Mouse (Mus musculus): ENCODE measurements at regions not wholly inside any gene's neighbourhood (a gene's known extent, or its start where the extent isn't known, plus 50 kb on each side); places are given as distances from the start of the nearest gene placed in this dataset.

GRCm38 (mm10) chr1:83859732-83860424, 451.9 kb upstream of the Sphkap start:
- H3K79me3 ChIP-seq (ENCODE audit: low read depth): no peaks in the 10 kb centered on the region
- TF ChIP-seq USF1 (IDR thresholded peaks at IDR 0.05; ENCODE audit: low read depth): no peak
- no peak for TF ChIP-seq MAX (IDR thresholded peaks at IDR 0.05)
- no peak for TF ChIP-seq CTCF (IDR thresholded peaks at IDR 0.05; ENCODE audit: control insufficient read depth, insufficient read depth, insufficient read length)
- TF ChIP-seq CEBPB (IDR thresholded peaks at IDR 0.05; ENCODE audit: low read depth): no peak
- no peak for TF ChIP-seq MYOG (IDR thresholded peaks at IDR 0.05; ENCODE audit: control insufficient read depth, extremely low read depth, insufficient read length)
- TF ChIP-seq MYOD1 (IDR thresholded peaks at IDR 0.05; ENCODE audit: control insufficient read depth, insufficient read length, low read depth): no peak
- TF ChIP-seq FOSL1 (IDR thresholded peaks at IDR 0.05; ENCODE audit: insufficient read depth, low read length, poor library complexity, severe bottlenecking): no peak
- H3K36me3 ChIP-seq (ENCODE audit: control insufficient read depth, insufficient read depth): no peaks in the 10 kb centered on the region
- H3ac ChIP-seq (ENCODE audit: control insufficient read depth, insufficient read length, low read depth): no peak overlapping the region
- no peaks in the 10 kb centered on the region for H3K27me3 ChIP-seq (ENCODE audit: control insufficient read depth, insufficient read depth, insufficient read length)
- no peak overlapping the region for H3K4me3 ChIP-seq (ENCODE audit: insufficient read depth, poor library complexity, severe bottlenecking)
- H3K79me2 ChIP-seq (ENCODE audit: control insufficient read depth, insufficient read depth): no peaks in the 10 kb centered on the region

- TF ChIP-seq USF1 (IDR thresholded peaks at IDR 0.05; ENCODE audit: low read depth): no peak
- no peak for TF ChIP-seq CTCF (IDR thresholded peaks at IDR 0.05; ENCODE audit: control insufficient read depth, insufficient read depth, insufficient read length)
- TF ChIP-seq MYOG (IDR thresholded peaks at IDR 0.05; ENCODE audit: control insufficient read depth, extremely low read depth, insufficient read length): no peak
- no peak for TF ChIP-seq CEBPB (IDR thresholded peaks at IDR 0.05; ENCODE audit: low read depth)
- TF ChIP-seq MAX (IDR thresholded peaks at IDR 0.05): no peak
- TF ChIP-seq MYOD1 (IDR thresholded peaks at IDR 0.05; ENCODE audit: control insufficient read depth, insufficient read length, low read depth): no peak
- no peak for TF ChIP-seq FOSL1 (IDR thresholded peaks at IDR 0.05; ENCODE audit: insufficient read depth, low read length, poor library complexity, severe bottlenecking)
- Histone ChIP-seq H3K27me3 (ENCODE audit: control insufficient read depth, insufficient read depth, insufficient read length) (no peaks in the 10 kb centered on the region), H3K4me3 (ENCODE audit: insufficient read depth, poor library complexity, severe bottlenecking) (no peak overlapping the region), H3K79me2 (ENCODE audit: control insufficient read depth, insufficient read depth) (no peaks in the 10 kb centered on the region), H3ac (ENCODE audit: control insufficient read depth, insufficient read length, low read depth) (no peak overlapping the region), H3K36me3 (ENCODE audit: control insufficient read depth, insufficient read depth) (no peaks in the 10 kb centered on the region), H3K79me3 (ENCODE audit: low read depth) (no peaks in the 10 kb centered on the region)
These were observed 446.0 kb upstream of the Sphkap start for GRCm38 (mm10) chr1:83853996-83854395.

GRCm38 (mm10) chr1:83851081-83851480, 443.1 kb upstream of the Sphkap start:
- Histone ChIP-seq H3K36me3 (ENCODE audit: control insufficient read depth, insufficient read depth) (no peaks in the 10 kb centered on the region), H3K79me2 (ENCODE audit: control insufficient read depth, insufficient read depth) (no peaks in the 10 kb centered on the region), H3ac (ENCODE audit: control insufficient read depth, insufficient read length, low read depth) (no peak overlapping the region), H3K4me3 (ENCODE audit: insufficient read depth, poor library complexity, severe bottlenecking) (no peak overlapping the region), H3K27me3 (ENCODE audit: control insufficient read depth, insufficient read depth, insufficient read length) (no peaks in the 10 kb centered on the region), H3K79me3 (ENCODE audit: low read depth) (no peaks in the 10 kb centered on the region)
- no peak for TF ChIP-seq MAX (IDR thresholded peaks at IDR 0.05)
- TF ChIP-seq CTCF (IDR thresholded peaks at IDR 0.05; ENCODE audit: control insufficient read depth, insufficient read depth, insufficient read length): no peak
- no peak for TF ChIP-seq FOSL1 (IDR thresholded peaks at IDR 0.05; ENCODE audit: insufficient read depth, low read length, poor library complexity, severe bottlenecking)
- TF ChIP-seq USF1 (IDR thresholded peaks at IDR 0.05; ENCODE audit: low read depth): no peak
- TF ChIP-seq CEBPB (IDR thresholded peaks at IDR 0.05; ENCODE audit: low read depth): no peak
- TF ChIP-seq MYOD1 (IDR thresholded peaks at IDR 0.05; ENCODE audit: control insufficient read depth, insufficient read length, low read depth): no peak
- TF ChIP-seq MYOG (IDR thresholded peaks at IDR 0.05; ENCODE audit: control insufficient read depth, extremely low read depth, insufficient read length): no peak

- Histone ChIP-seq H3ac (ENCODE audit: control insufficient read depth, insufficient read length, low read depth) (no peak overlapping the region), H3K27me3 (ENCODE audit: control insufficient read depth, insufficient read depth, insufficient read length) (no peaks in the 10 kb centered on the region), H3K79me2 (ENCODE audit: control insufficient read depth, insufficient read depth) (no peaks in the 10 kb centered on the region), H3K4me3 (ENCODE audit: insufficient read depth, poor library complexity, severe bottlenecking) (no peak overlapping the region), H3K79me3 (ENCODE audit: low read depth) (no peaks in the 10 kb centered on the region), H3K36me3 (ENCODE audit: control insufficient read depth, insufficient read depth) (no peaks in the 10 kb centered on the region)
- TF ChIP-seq CTCF (IDR thresholded peaks at IDR 0.05; ENCODE audit: control insufficient read depth, insufficient read depth, insufficient read length): no peak
- TF ChIP-seq MYOG (IDR thresholded peaks at IDR 0.05; ENCODE audit: control insufficient read depth, extremely low read depth, insufficient read length): no peak
- TF ChIP-seq MAX (IDR thresholded peaks at IDR 0.05): no peak
- TF ChIP-seq USF1 (IDR thresholded peaks at IDR 0.05; ENCODE audit: low read depth): no peak
- no peak for TF ChIP-seq MYOD1 (IDR thresholded peaks at IDR 0.05; ENCODE audit: control insufficient read depth, insufficient read length, low read depth)
- TF ChIP-seq FOSL1 (IDR thresholded peaks at IDR 0.05; ENCODE audit: insufficient read depth, low read length, poor library complexity, severe bottlenecking): no peak
- no peak for TF ChIP-seq CEBPB (IDR thresholded peaks at IDR 0.05; ENCODE audit: low read depth)
These were observed 440.4 kb upstream of the Sphkap start for GRCm38 (mm10) chr1:83848414-83848813.

- Histone ChIP-seq H3K36me3 (ENCODE audit: control insufficient read depth, insufficient read depth) (no peaks in the 10 kb centered on the region), H3K4me3 (ENCODE audit: insufficient read depth, poor library complexity, severe bottlenecking) (no peak overlapping the region), H3K79me3 (ENCODE audit: low read depth) (no peaks in the 10 kb centered on the region), H3ac (ENCODE audit: control insufficient read depth, insufficient read length, low read depth) (no peak overlapping the region), H3K27me3 (ENCODE audit: control insufficient read depth, insufficient read depth, insufficient read length) (no peaks in the 10 kb centered on the region), H3K79me2 (ENCODE audit: control insufficient read depth, insufficient read depth) (no peaks in the 10 kb centered on the region)
- TF ChIP-seq CTCF (IDR thresholded peaks at IDR 0.05; ENCODE audit: control insufficient read depth, insufficient read depth, insufficient read length) (no peak), MAX (IDR thresholded peaks at IDR 0.05) (no peak)
These were observed 440.0 kb upstream of the Sphkap start for GRCm38 (mm10) chr1:83847992-83848391.

All from C2C12 (cell line).